Mouse (Mus musculus) embryonic fibroblast, embryonic 13.5 days (primary cell): ENCODE results near the gene Klhdc7b.

Source experiments
- CTCF ChIP-seq: IDR thresholded peaks from 2 replicates; pipeline ENCODE4 v1.5.1; 2011; ENCODE audit warnings: mild to moderate bottlenecking, control low read depth, low read length, moderate library complexity, borderline replicate concordance; ENCODE audit not compliant: insufficient read depth
- POLR2A ChIP-seq: IDR thresholded peaks from 2 replicates; pipeline ENCODE4 v1.6.1; 2011; ENCODE audit warnings: low read depth, mild to moderate bottlenecking, control low read depth, low read length, moderate library complexity

GRCm38 (mm10) chr15:89424621-89425020 lies 39.9 kb downstream of the Klhdc7b start:
- TF ChIP-seq CTCF (no peak), POLR2A (no peak)
